Mouse (Mus musculus) gastrocnemius, postnatal 10 days (tissue): ENCODE measurements around the gene Lrrc17. TPM values are rescaled to one million over a fixed set of nuclear protein-coding genes. Genes with fewer than 3 reads are reported as not detected.
"Not testable (repeated sequence)": the region's sequence is repeated elsewhere in the genome, so short reads cannot be mapped to it uniquely, and the experiment has no call there.

ENCODE experiments used
- DNase-seq: peaks from one replicate; pipeline ENCODE4 v3.0.0; 2021; ENCODE audit warnings: mixed read lengths
- total RNA-seq, 2 experiments: library from RNA; stranded (reverse); gene quantifications; 2 replicates each; pipeline ENCODE4 v1.2.3; 2021

The Lrrc17 gene
- total RNA-seq, 2 experiments from 2014 or later, result 23.3 to 28.8 TPM

- peak; percentile 8 for DNase-seq
These were observed 65.2 kb downstream of the Lrrc17 start for GRCm38 (mm10) chr5:21608311-21609304.

GRCm38 (mm10) chr5:21610996-21611395, 67.6 kb downstream of the Lrrc17 start:
- no peak for DNase-seq

GRCm38 (mm10) chr5:21614299-21614698, 70.9 kb downstream of the Lrrc17 start:
- DNase-seq, result not testable (repeated sequence)

- DNase-seq, result no peak
These were observed 73.2 kb downstream of the Lrrc17 start for GRCm38 (mm10) chr5:21616450-21617009.

Other genes with a start within 250 kb of the Lrrc17 start
- gene Fgl2, start 170.9 kb upstream of the Lrrc17 start, total RNA-seq, result 1 to 10 TPM; 5.8 to 6.3 TPM
- 1 to 10 TPM in 1 of 2 experiments, under 1 TPM in 1; 0.75 to 1.3 TPM for gene Ccdc146, start 118.9 kb upstream of the Lrrc17 start, total RNA-seq
- gene Fam185a, start 118.6 kb upstream of the Lrrc17 start, total RNA-seq, result 1 to 10 TPM; 5.5 to 5.6 TPM
- under 1 TPM; 0.19 to 0.36 TPM for gene Fbxl13, start 102.1 kb downstream of the Lrrc17 start, total RNA-seq
- gene Armc10, start 102.3 kb downstream of the Lrrc17 start, total RNA-seq, result 10 to 100 TPM in 1 of 2 experiments, 1 to 10 TPM in 1; 7.1 to 10.8 TPM
- 1 to 10 TPM; 6.3 to 6.5 TPM for gene Napepld, start 157.8 kb downstream of the Lrrc17 start, total RNA-seq
- 100 to 1,000 TPM; 131 to 143 TPM for gene Pmpcb, start 193.6 kb downstream of the Lrrc17 start, total RNA-seq
- 10 to 100 TPM; 16.1 to 17.5 TPM for gene Dnajc2, start 241.7 kb downstream of the Lrrc17 start, total RNA-seq
- gene Psmc2, start 241.7 kb downstream of the Lrrc17 start, total RNA-seq, result 100 to 1,000 TPM; 112 to 114 TPM